Mouse (Mus musculus) forebrain, embryonic 10.5 days (tissue): ENCODE measurements around the gene Mettl9. TPM values are rescaled to one million over a fixed set of nuclear protein-coding genes. Genes with fewer than 3 reads are reported as not detected.

Experiments
- polyA plus RNA-seq: library from polyadenylated mRNA; unstranded; fragments of >200 nt; fragmentation: Nextera tagmentation; extraction: Ambion mirVana; gene quantifications from 2 replicates; pipeline ENCODE4 v1.2.1, GENCODE M21; 2016

Gene Mettl9
- polyA plus RNA-seq, 1 experiment from 2014 or later: 188 TPM

Other genes starting within 250 kb of the Mettl9 start
- not detected in 2 replicates for gene Gm5737, start 222.1 kb upstream of the Mettl9 start, polyA plus RNA-seq
- gene Eef2k, start 191.6 kb upstream of the Mettl9 start, polyA plus RNA-seq: 27.5 and 30.1 TPM in 2 replicates
- gene Polr3e, start 116.7 kb upstream of the Mettl9 start, polyA plus RNA-seq: 44.6 and 45.5 TPM in 2 replicates
- 12.9 TPM in 2 replicates for gene Cdr2, start 52.1 kb upstream of the Mettl9 start, polyA plus RNA-seq
- gene Mfsd13b, start 51.9 kb upstream of the Mettl9 start, polyA plus RNA-seq: 0.37 and 0.68 TPM in 2 replicates
- gene Igsf6, start 40.1 kb downstream of the Mettl9 start, polyA plus RNA-seq: 0.81 and 1.1 TPM in 2 replicates
- gene Otoa, start 47.2 kb downstream of the Mettl9 start, polyA plus RNA-seq: 0.14 TPM in 2 replicates